Mouse (Mus musculus) cortical plate, adult 2 months (tissue): ENCODE data around the gene Zbtb5.

Experiments used
- CTCF ChIP-seq: fragments of 200-500 bp; IDR thresholded peaks from 2 replicates; pipeline ENCODE4 v1.5.1; 2011; ENCODE audit warnings: mild to moderate bottlenecking, control low read depth, low read length; ENCODE audit not compliant: insufficient read depth; ENCODE audit errors: extremely low read depth
- POLR2A ChIP-seq: fragments of 200-500 bp; IDR thresholded peaks from 2 replicates; pipeline ENCODE4 v1.6.1; 2011; ENCODE audit warnings: mild to moderate bottlenecking, low read length, control low read depth; ENCODE audit not compliant: insufficient read depth; ENCODE audit errors: extremely low read depth

GRCm38 (mm10) chr4:45036571-45036970, 24.4 kb upstream of the Zbtb5 start:
- no peak for TF ChIP-seq POLR2A
- no peak for TF ChIP-seq CTCF
